Mouse (Mus musculus): Measurements from ENCODE around the gene Nav2.

DNA sequence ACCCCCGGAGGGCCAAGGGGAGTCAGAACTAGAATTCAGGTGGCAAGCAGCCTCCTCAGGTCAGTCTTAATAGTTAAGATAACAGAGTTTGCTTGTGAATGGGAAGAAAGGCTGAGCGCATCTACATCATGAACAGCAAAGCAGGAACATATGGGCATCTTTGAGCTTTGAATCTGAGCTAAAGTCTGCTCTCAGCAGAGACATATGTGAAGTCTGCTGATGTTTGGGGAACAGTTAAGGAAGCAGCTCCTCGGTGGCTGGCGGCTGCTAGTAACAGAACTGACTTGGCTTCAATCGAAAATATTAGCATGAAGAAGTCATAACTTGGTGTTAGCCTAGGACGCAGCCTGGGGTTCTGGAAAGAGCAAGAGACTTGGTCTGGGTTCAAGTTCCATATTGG lies 102.2 kb downstream of the Nav2 start:
- no peak for TF ChIP-seq POLR2A (IDR thresholded peaks at IDR 0.05; ENCODE audit: control insufficient read depth, extremely low read depth, insufficient read depth, low read length, poor library complexity)
- TF ChIP-seq CTCF (IDR thresholded peaks at IDR 0.05; ENCODE audit: borderline replicate concordance, control insufficient read depth, extremely low read depth, insufficient read depth, low read length, poor library complexity): no peak
